Mouse (Mus musculus) limb, embryonic 15.5 days (tissue): ENCODE measurements around the gene Klhdc7b. TPM values are rescaled to one million over a fixed set of nuclear protein-coding genes. Genes with fewer than 3 reads are reported as not detected.

Source experiments
- ATAC-seq: fragments of 200-750 bp; cut with Nextera tagmentation; 2 replicates; pipeline ENCODE4 v1.8.0; 2017; ENCODE audit warnings: low read depth, moderate TSS enrichment; ENCODE audit not compliant: insufficient number of reproducible peaks, low FRiP score, low TSS enrichment
- H3K27ac ChIP-seq: fragments of 300-500 bp; sonication (generic); 2 replicates; pipeline ENCODE4 v1.5.1; 2015; ENCODE audit warnings: moderate library complexity, mild to moderate bottlenecking, inconsistent platforms
- H3K27me3 ChIP-seq: fragments of 300-500 bp; sonication (generic); 2 replicates; pipeline ENCODE4 v1.6.1; 2015; ENCODE audit warnings: inconsistent platforms
- H3K36me3 ChIP-seq: fragments of 300-500 bp; sonication (generic); 2 replicates; pipeline ENCODE4 v1.6.1; 2015; ENCODE audit warnings: inconsistent platforms
- H3K4me1 ChIP-seq: fragments of 300-500 bp; sonication (generic); 2 replicates; pipeline ENCODE4 v1.6.1; 2015; ENCODE audit warnings: inconsistent platforms
- H3K4me2 ChIP-seq: fragments of 300-500 bp; sonication (generic); 2 replicates; pipeline ENCODE4 v1.6.1; 2015; ENCODE audit warnings: mild to moderate bottlenecking, inconsistent platforms
- H3K4me3 ChIP-seq: fragments of 300-500 bp; sonication (generic); 2 replicates; pipeline ENCODE4 v1.5.1; 2015; ENCODE audit warnings: mild to moderate bottlenecking, inconsistent platforms
- H3K9ac ChIP-seq: fragments of 300-500 bp; sonication (generic); 2 replicates; pipeline ENCODE4 v1.6.1; 2015; ENCODE audit warnings: inconsistent platforms
- H3K9me3 ChIP-seq: fragments of 300-500 bp; sonication (generic); 2 replicates; pipeline ENCODE4 v1.6.1; 2016; ENCODE audit warnings: inconsistent platforms
- WGBS: fragments of 180-500 bp; shearing (Covaris S2); methylation state at CpG from one replicate; pipeline ENCODE4 v1.1.7; 2015; 5-methylcytosine and 5-hydroxymethylcytosine counted together
- polyA plus RNA-seq: library from polyadenylated mRNA; unstranded; fragments of >200 nt; fragmentation: Nextera tagmentation; extraction: Ambion mirVana; gene quantifications from 2 replicates; pipeline ENCODE4 v1.2.1, GENCODE M21; 2015

Gene Klhdc7b
- polyA plus RNA-seq, 1 experiment from 2014 or later, result not detected

GRCm38 (mm10) chr15:89376040-89376439 is 8.7 kb upstream of the Klhdc7b start:
- Histone ChIP-seq H3K27ac (no peak overlapping the region), H3K9me3 (no peaks in the 10 kb centered on the region), H3K4me1 (peaks cover 43% of the 10 kb centered on the region), H3K36me3 (peaks cover 16% of the 10 kb centered on the region), H3K4me3 (no peak overlapping the region), H3K4me2 (no peak overlapping the region), H3K9ac (no peak overlapping the region), H3K27me3 (peaks cover 46% of the 10 kb centered on the region)
- 80% methylated on average over 7 of the region's 7 CpGs for WGBS
- ATAC-seq, result no peak

- Histone ChIP-seq H3K4me2 (no peak within 1 kb of the TSS), H3K9me3 (no peaks in the 10 kb centered on the region), H3K4me3 (no peak within 1 kb of the TSS), H3K9ac (no peak within 1 kb of the TSS), H3K27me3 (peaks cover 47% of the 10 kb centered on the region), H3K27ac (no peak within 1 kb of the TSS), H3K4me1 (peaks cover 43% of the 10 kb centered on the region), H3K36me3 (peaks cover 7% of the 10 kb centered on the region)
- WGBS, result 17% methylated on average over 16 of the region's 16 CpGs
- no peak for ATAC-seq
These were observed 7.8 kb upstream of the Klhdc7b start, which contains the start of gene Tymp for GRCm38 (mm10) chr15:89376957-89377356. Gene Tymp (minus strand): TSS chr15:89377039.

GRCm38 (mm10) chr15:89377362-89377761 is 7.4 kb upstream of the Klhdc7b start:
- Histone ChIP-seq H3K9me3 (no peaks in the 10 kb centered on the region), H3K4me3 (no peak overlapping the region), H3K4me2 (no peak overlapping the region), H3K27me3 (peaks cover 51% of the 10 kb centered on the region), H3K27ac (no peak overlapping the region), H3K4me1 (peaks cover 39% of the 10 kb centered on the region), H3K9ac (no peak overlapping the region), H3K36me3 (peaks cover 3% of the 10 kb centered on the region; the same call in 1 of the 2 replicates)
- WGBS, result 6% methylated on average over 18 of the region's 18 CpGs
- no peak for ATAC-seq

GRCm38 (mm10) chr15:89377938-89378828 is 6.5 kb upstream of the Klhdc7b start:
- ATAC-seq, result no peak
- Histone ChIP-seq H3K9ac (peak overlapping the region; percentile 31; the same call in 1 of the 2 replicates), H3K4me2 (peak overlapping the region; percentile 64), H3K27me3 (peaks cover 51% of the 10 kb centered on the region), H3K9me3 (no peaks in the 10 kb centered on the region), H3K4me3 (peak overlapping the region; percentile 34), H3K27ac (no peak overlapping the region), H3K4me1 (peaks cover 34% of the 10 kb centered on the region), H3K36me3 (no peaks in the 10 kb centered on the region)
- 10% methylated on average over 46 of the region's 46 CpGs for WGBS

- H3K27ac ChIP-seq, result no peak within 1 kb of the TSS
- peaks cover 51% of the 10 kb centered on the region for H3K27me3 ChIP-seq
- 2% methylated on average over 33 of the region's 33 CpGs for WGBS
- no peaks in the 10 kb centered on the region for H3K36me3 ChIP-seq
- no peak for ATAC-seq
- H3K9me3 ChIP-seq, result no peaks in the 10 kb centered on the region
- peak within 1 kb of the TSS; percentile 64 for H3K4me2 ChIP-seq
- H3K4me1 ChIP-seq, result peaks cover 31% of the 10 kb centered on the region
- H3K4me3 ChIP-seq, result peak within 1 kb of the TSS; percentile 34
- H3K9ac ChIP-seq, result peak within 1 kb of the TSS; percentile 31; the same call in 1 of the 2 replicates
These were observed 5.8 kb upstream of the Klhdc7b start, which contains the start of gene Odf3b for GRCm38 (mm10) chr15:89378831-89379401. Gene Odf3b (minus strand): TSS chr15:89379282.

GRCm38 (mm10) chr15:89379429-89379828 is 5.3 kb upstream of the Klhdc7b start:
- ATAC-seq, result no peak
- peak overlapping the region; percentile 64 for H3K4me2 ChIP-seq
- no peaks in the 10 kb centered on the region for H3K36me3 ChIP-seq
- H3K9ac ChIP-seq, result no peak overlapping the region
- H3K27ac ChIP-seq, result no peak overlapping the region
- peaks cover 27% of the 10 kb centered on the region for H3K4me1 ChIP-seq
- WGBS, result 10% methylated on average over 10 of the region's 10 CpGs
- peaks cover 51% of the 10 kb centered on the region for H3K27me3 ChIP-seq
- H3K4me3 ChIP-seq, result peak overlapping the region; percentile 34
- no peaks in the 10 kb centered on the region for H3K9me3 ChIP-seq

GRCm38 (mm10) chr15:89387127-89387526 is 2.4 kb downstream of the Klhdc7b start:
- H3K36me3 ChIP-seq, result no peaks in the 10 kb centered on the region
- H3K4me2 ChIP-seq, result no peak overlapping the region
- no peaks in the 10 kb centered on the region for H3K9me3 ChIP-seq
- peaks cover 8% of the 10 kb centered on the region for H3K27me3 ChIP-seq
- no peaks in the 10 kb centered on the region for H3K4me1 ChIP-seq
- H3K27ac ChIP-seq, result no peak overlapping the region
- no peak overlapping the region for H3K9ac ChIP-seq
- WGBS, result 34% methylated on average over 12 of the region's 12 CpGs
- no peak overlapping the region for H3K4me3 ChIP-seq
- no peak for ATAC-seq

- H3K4me3 ChIP-seq, result no peak overlapping the region
- H3K36me3 ChIP-seq, result no peaks in the 10 kb centered on the region
- no peak overlapping the region for H3K9ac ChIP-seq
- no peak overlapping the region for H3K4me2 ChIP-seq
- no peak for ATAC-seq
- no peak overlapping the region for H3K27ac ChIP-seq
- 92% methylated on average over 10 of the region's 10 CpGs for WGBS
- peaks cover 1% of the 10 kb centered on the region; the same call in 1 of the 2 replicates for H3K27me3 ChIP-seq
- H3K4me1 ChIP-seq, result peaks cover 2% of the 10 kb centered on the region; the same call in 1 of the 2 replicates
- no peaks in the 10 kb centered on the region for H3K9me3 ChIP-seq
These were observed 5.4 kb downstream of the Klhdc7b start for GRCm38 (mm10) chr15:89390081-89390480.

GRCm38 (mm10) chr15:89396883-89397282 is 12.2 kb downstream of the Klhdc7b start:
- no peaks in the 10 kb centered on the region for H3K36me3 ChIP-seq
- no peak overlapping the region for H3K27ac ChIP-seq
- H3K9me3 ChIP-seq, result no peaks in the 10 kb centered on the region
- no peak for ATAC-seq
- no peak overlapping the region for H3K4me3 ChIP-seq
- H3K4me2 ChIP-seq, result no peak overlapping the region
- no peak overlapping the region for H3K9ac ChIP-seq
- peaks cover 2% of the 10 kb centered on the region; the same call in 1 of the 2 replicates for H3K4me1 ChIP-seq
- no peaks in the 10 kb centered on the region for H3K27me3 ChIP-seq
- 85% methylated on average over 4 of the region's 4 CpGs for WGBS

- H3K4me2 ChIP-seq, result no peak overlapping the region
These were observed 13.4 kb downstream of the Klhdc7b start for GRCm38 (mm10) chr15:89398146-89398545.

GRCm38 (mm10) chr15:89399716-89400115 is 15.0 kb downstream of the Klhdc7b start:
- WGBS, result 48% methylated on average over 1 of the region's 1 CpGs
- Histone ChIP-seq H3K4me3 (no peak overlapping the region), H3K36me3 (no peaks in the 10 kb centered on the region), H3K4me2 (no peak overlapping the region), H3K9ac (no peak overlapping the region), H3K9me3 (no peaks in the 10 kb centered on the region), H3K27me3 (no peaks in the 10 kb centered on the region), H3K4me1 (no peaks in the 10 kb centered on the region), H3K27ac (no peak overlapping the region)
- no peak for ATAC-seq

More at GRCm38 (mm10) chr15:89398146-89398545, 13.4 kb downstream of the Klhdc7b start:
- WGBS, result 69% methylated on average over 2 of the region's 2 CpGs
- Histone ChIP-seq H3K9ac (no peak overlapping the region), H3K36me3 (no peaks in the 10 kb centered on the region), H3K9me3 (no peaks in the 10 kb centered on the region), H3K27ac (no peak overlapping the region), H3K4me1 (no peaks in the 10 kb centered on the region), H3K4me3 (no peak overlapping the region), H3K27me3 (no peaks in the 10 kb centered on the region)
- ATAC-seq, result no peak

- no peak overlapping the region for H3K27ac ChIP-seq
- ATAC-seq, result no peak
These were observed 17.8 kb downstream of the Klhdc7b start for GRCm38 (mm10) chr15:89402471-89402870.

More at GRCm38 (mm10) chr15:89402471-89402870, 17.8 kb downstream of the Klhdc7b start:
- Histone ChIP-seq H3K4me1 (no peaks in the 10 kb centered on the region), H3K36me3 (no peaks in the 10 kb centered on the region), H3K9ac (no peak overlapping the region), H3K4me2 (no peak overlapping the region), H3K4me3 (no peak overlapping the region), H3K9me3 (no peaks in the 10 kb centered on the region), H3K27me3 (no peaks in the 10 kb centered on the region)
- 77% methylated on average over 1 of the region's 1 CpGs for WGBS
